In genomic region chr2:156951301-156952094, GRCm38 (mm10) we compare ENCODE assay signal across 20 mouse cellular contexts. TPM values are rescaled to one million over a fixed set of nuclear protein-coding genes. Genes with fewer than 3 reads are reported as not detected.
DNase-seq lines count a peak whose midpoint lies in the region; ATAC-seq and TF ChIP-seq lines count a peak whose summit lies in the region.
"Had no signal": no experiment of that assay in that cellular context is flagged by ENCODE, and none has a peak within 500 bp of the region (broad histone marks: within the 10 kb centered on the region; RNA-seq: fewer than 3 reads in every experiment).

No protein-coding gene starts in this region.

- ATAC-seq in forebrain, embryonic 15.5 days (replicated peaks): no peak
- no peak for ATAC-seq in forebrain, embryonic 14.5 days
- peak; percentile 42; the same call in 1 of the 2 replicates for ATAC-seq in liver, embryonic 14.5 days (ENCODE audit: insufficient read depth)
- ATAC-seq: activated CD4-positive, CD25-positive, alpha-beta regulatory T cell, adult 4 months had no signal

- no peak for TF ChIP-seq EP300 in liver, embryonic 14.5 days (IDR thresholded peaks at IDR 0.05; ENCODE audit: low read depth)

- no peak for TF ChIP-seq CTCF in left cerebral cortex, adult 2 months (IDR thresholded peaks at IDR 0.05)
- no peak for TF ChIP-seq CTCF in liver, embryonic 14.5 days (IDR thresholded peaks at IDR 0.05; ENCODE audit: low read depth)

- H3K36me3 ChIP-seq in forebrain, embryonic 15.5 days: peaks cover 20% of the 10 kb centered on the region
- peaks cover 23% of the 10 kb centered on the region for H3K36me3 ChIP-seq in forebrain, embryonic 14.5 days (ENCODE audit: control insufficient read depth, insufficient read depth, low read length)
- H3K36me3 ChIP-seq in liver, embryonic 14.5 days (replicated peaks; ENCODE audit: control insufficient read depth, insufficient read depth, low read depth): peaks cover 6% of the 10 kb centered on the region

- intact Hi-C loops in left cerebral cortex, adult 2 months (cut with DNase I): no loop called here

- H3K4me1 ChIP-seq in forebrain, embryonic 15.5 days: peaks cover 8% of the 10 kb centered on the region; the same call in 1 of the 2 replicates
- H3K4me1 ChIP-seq in forebrain, embryonic 14.5 days (ENCODE audit: control insufficient read depth, insufficient read depth, low read length): no peaks in the 10 kb centered on the region
- H3K4me1 ChIP-seq in liver, embryonic 14.5 days (replicated peaks; ENCODE audit: control insufficient read depth in 2 of 2, insufficient read depth in 2 of 2, low read length in 1 of 2): peaks cover 11 to 12% of the 10 kb centered on the region in 2 experiments
- H3K4me1 ChIP-seq: hindbrain, embryonic 15.5 days; limb, embryonic 13.5 days; neural tube, embryonic 15.5 days had no signal

- H3K27me3 ChIP-seq in forebrain, embryonic 15.5 days: no peaks in the 10 kb centered on the region
- H3K27me3 ChIP-seq in forebrain, embryonic 14.5 days (replicated peaks; ENCODE audit: control insufficient read depth, insufficient read depth, low read length): no peaks in the 10 kb centered on the region
- no peaks in the 10 kb centered on the region for H3K27me3 ChIP-seq in liver, embryonic 14.5 days (ENCODE audit: control insufficient read depth, insufficient read depth, low read length)
- H3K27me3 ChIP-seq: CH12.LX; hindbrain, embryonic 15.5 days; limb, embryonic 13.5 days; neural tube, embryonic 15.5 days had no signal

- H3K9ac ChIP-seq in forebrain, embryonic 15.5 days (replicated peaks): no peak overlapping the region
- no peak overlapping the region for H3K9ac ChIP-seq in forebrain, embryonic 14.5 days (ENCODE audit: low read length)
- H3K9ac ChIP-seq in liver, embryonic 14.5 days (replicated peaks): no peak overlapping the region
- H3K9ac ChIP-seq: hindbrain, embryonic 15.5 days; limb, embryonic 13.5 days; neural tube, embryonic 15.5 days had no signal

- no peak overlapping the region for H3K4me3 ChIP-seq in forebrain, embryonic 15.5 days
- no peak overlapping the region for H3K4me3 ChIP-seq in forebrain, embryonic 14.5 days (ENCODE audit: low read depth, low read length)
- no peak overlapping the region for H3K4me3 ChIP-seq in left cerebral cortex, adult 2 months
- no peak overlapping the region for H3K4me3 ChIP-seq in liver, embryonic 14.5 days (ENCODE audit: insufficient read depth in 1 of 2, low read depth in 2 of 2, low read length in 2 of 2)
- H3K4me3 ChIP-seq: hindbrain, embryonic 15.5 days; limb, embryonic 13.5 days; neural tube, embryonic 15.5 days had no signal

- H3K27ac ChIP-seq in forebrain, embryonic 15.5 days (replicated peaks): peak overlapping the region; percentile 67
- H3K27ac ChIP-seq in forebrain, embryonic 14.5 days (ENCODE audit: low read depth, low read length): no peak overlapping the region
- peak overlapping the region; percentile 64 for H3K27ac ChIP-seq in left cerebral cortex, adult 2 months
- H3K27ac ChIP-seq in liver, embryonic 14.5 days: no peak overlapping the region
- H3K27ac ChIP-seq: hindbrain, embryonic 15.5 days; limb, embryonic 13.5 days; neural tube, embryonic 15.5 days had no signal

- H3K4me2 ChIP-seq in forebrain, embryonic 15.5 days (replicated peaks): no peak overlapping the region
- H3K4me2 ChIP-seq in forebrain, embryonic 14.5 days (ENCODE audit: low read length): no peak overlapping the region
- no peak overlapping the region for H3K4me2 ChIP-seq in liver, embryonic 14.5 days (ENCODE audit: low read depth)
- H3K4me2 ChIP-seq: heart, embryonic 11.5 days; hindbrain, embryonic 15.5 days; limb, embryonic 13.5 days; midbrain, embryonic 11.5 days; neural tube, embryonic 15.5 days had no signal

- 92% methylated on average over 10 of the region's 10 CpGs for WGBS in forebrain, embryonic 15.5 days
- 94% methylated on average over 10 of the region's 10 CpGs for WGBS in forebrain, embryonic 14.5 days
- WGBS in liver, embryonic 14.5 days (ENCODE audit: insufficient replicate concordance): 78% methylated on average over 10 of the region's 10 CpGs

- no peaks in the 10 kb centered on the region for H3K9me3 ChIP-seq in forebrain, embryonic 15.5 days
- no peaks in the 10 kb centered on the region for H3K9me3 ChIP-seq in forebrain, embryonic 14.5 days (replicated peaks; ENCODE audit: control insufficient read depth, low read length)
- H3K9me3 ChIP-seq in liver, embryonic 14.5 days (ENCODE audit: control insufficient read depth, low read length): no peaks in the 10 kb centered on the region
- H3K9me3 ChIP-seq: hindbrain, embryonic 15.5 days; limb, embryonic 13.5 days; neural tube, embryonic 15.5 days had no signal

- DNase-seq in forebrain, embryonic 14.5 days (ENCODE audit: low spot score): no peak
- DNase-seq in left cerebral cortex, adult 2 months (ENCODE audit: extremely low spot score in 1 of 2, low spot score in 2 of 2): no peak
- no peak for DNase-seq in left cerebral cortex, adult 9 months (ENCODE audit: low spot score in 2 of 2)
- DNase-seq in liver, embryonic 14.5 days (ENCODE audit: low read depth in 3 of 3, low spot score in 3 of 3): no peak
- no peak for DNase-seq in lung, postnatal 4 days
- DNase-seq in spleen, postnatal 10 days (ENCODE audit: low spot score in 2 of 2): no peak
- no peak for DNase-seq in heart, adult 9 months (ENCODE audit: low spot score in 2 of 2)
- DNase-seq: adrenal gland, postnatal 36 days; cerebellum, adult 9-10 months; gastrocnemius, postnatal 10 days; lung, postnatal 14 days; spleen, adult 18-20 months had no signal

RNA-seq across cellular contexts. Expression of gene Ndrg3, which starts 40.4 kb away (rescaled TPM):
- polyA plus RNA-seq in forebrain, embryonic 15.5 days (2015; fragmentation: Nextera tagmentation; extraction: Ambion mirVana): 121 and 123 TPM in 2 replicates
- 93.6 and 106 TPM in 2 replicates for polyA plus RNA-seq in forebrain, embryonic 14.5 days (2014; fragmentation: Nextera tagmentation; extraction: Ambion mirVana)
- 100 to 1,000 TPM; 457 to 473 TPM for total RNA-seq in left cerebral cortex, adult 2 months (2021)
- polyA plus RNA-seq in liver, embryonic 14.5 days (2012; rRNA removed): 30.3 and 31.7 TPM in 2 replicates
- polyA plus RNA-seq in liver, embryonic 14.5 days (2014; fragmentation: Nextera tagmentation; extraction: Ambion mirVana): 29.2 and 34.8 TPM in 2 replicates

RNA-seq across cellular contexts. Expression of gene Dsn1, which starts 55.5 kb away (rescaled TPM):
- polyA plus RNA-seq in forebrain, embryonic 15.5 days (2015; fragmentation: Nextera tagmentation; extraction: Ambion mirVana): 21.7 and 23.1 TPM in 2 replicates
- polyA plus RNA-seq in forebrain, embryonic 14.5 days (2014; fragmentation: Nextera tagmentation; extraction: Ambion mirVana): 24.5 and 27.7 TPM in 2 replicates
- total RNA-seq in left cerebral cortex, adult 2 months (2021): 1 to 10 TPM; 5.8 to 6.3 TPM
- polyA plus RNA-seq in liver, embryonic 14.5 days (2012; rRNA removed): 11.2 and 19.2 TPM in 2 replicates
- 30.2 and 30.6 TPM in 2 replicates for polyA plus RNA-seq in liver, embryonic 14.5 days (2014; fragmentation: Nextera tagmentation; extraction: Ambion mirVana)

Comparison
In these comparisons a context has a peak if more than half of its experiments do, and no peak if none do; other contexts are left out.
1. H3K27ac ChIP-seq: peak in forebrain, embryonic 15.5 days (single experiment) and left cerebral cortex, adult 2 months (single experiment); none in forebrain, embryonic 14.5 days (single experiment) and liver, embryonic 14.5 days (single experiment).